Mouse (Mus musculus) erythroid progenitor cell, adult 5-6 weeks (primary cell): ENCODE measurements around the gene Snrpa1. TPM values are rescaled to one million over a fixed set of nuclear protein-coding genes. Genes with fewer than 3 reads are reported as not detected.

Experiments used
- ATAC-seq: replicated peaks from 2 replicates; pipeline ENCODE4 v1.8.0; 2016; ENCODE audit warnings: moderate number of reproducible peaks, mild to moderate bottlenecking, moderate TSS enrichment, inconsistent platforms; ENCODE audit not compliant: poor library complexity, low FRiP score, severe bottlenecking
- total RNA-seq, 2 experiments: library from RNA; stranded (forward) in 1 of 2; stranded (reverse) in 1 of 2; fragments of 150-400 nt in 1 of 2; fragments of 186-747, 209-891 nt in 1 of 2; gene quantifications; 2 replicates each; pipeline versions ENCODE4 v1.2.3 to v1.2.4; 2015 to 2017; ENCODE audit warnings: low replicate concordance in 2 of 2

Snrpa1 gene
- total RNA-seq, 2 experiments from 2014 or later, result 16.9 to 45.3 TPM

GRCm38 (mm10) chr7:66109855-66110635, 51.2 kb downstream of the Snrpa1 start:
- ATAC-seq, result peak; percentile 50

GRCm38 (mm10) chr7:66110636-66111112, 51.9 kb downstream of the Snrpa1 start:
- peak; percentile 47 for ATAC-seq

GRCm38 (mm10) chr7:66111211-66111610, 52.4 kb downstream of the Snrpa1 start:
- no peak for ATAC-seq

GRCm38 (mm10) chr7:66113561-66113960, 54.8 kb downstream of the Snrpa1 start:
- no peak for ATAC-seq

- ATAC-seq, result no peak
Observed at GRCm38 (mm10) chr7:66115821-66116343, 57.1 kb downstream of the Snrpa1 start.

- ATAC-seq, result no peak
Observed at GRCm38 (mm10) chr7:66116906-66117482, 58.2 kb downstream of the Snrpa1 start.

- no peak for ATAC-seq
Observed at GRCm38 (mm10) chr7:66118046-66118445, 59.2 kb downstream of the Snrpa1 start.

GRCm38 (mm10) chr7:66118796-66119195, 60.0 kb downstream of the Snrpa1 start:
- no peak for ATAC-seq

- ATAC-seq, result no peak
Observed at GRCm38 (mm10) chr7:66120139-66120538, 61.3 kb downstream of the Snrpa1 start.

GRCm38 (mm10) chr7:66120702-66121396, 62.0 kb downstream of the Snrpa1 start:
- ATAC-seq, result no peak

Other genes with a start within 250 kb of the Snrpa1 start
- gene Pcsk6, start 197.3 kb upstream of the Snrpa1 start, total RNA-seq (2015; ENCODE audit: low replicate concordance), result not detected in 2 replicates
- not detected in 2 replicates for gene Pcsk6, start 197.3 kb upstream of the Snrpa1 start, total RNA-seq (2017; ENCODE audit: low replicate concordance)
- gene Gm45213, start 15.4 kb upstream of the Snrpa1 start, total RNA-seq (2015; ENCODE audit: low replicate concordance), result not detected in 2 replicates
- not detected in 2 replicates for gene Gm45213, start 15.4 kb upstream of the Snrpa1 start, total RNA-seq (2017; ENCODE audit: low replicate concordance)
- gene Selenos, start 20.6 kb downstream of the Snrpa1 start, total RNA-seq (2015; ENCODE audit: low replicate concordance), result 22.6 and 27.0 TPM in 2 replicates
- gene Selenos, start 20.6 kb downstream of the Snrpa1 start, total RNA-seq (2017; ENCODE audit: low replicate concordance), result 17.5 and 18.9 TPM in 2 replicates
- 7.6 and 10.1 TPM in 2 replicates for gene Chsy1, start 50.5 kb downstream of the Snrpa1 start, total RNA-seq (2015; ENCODE audit: low replicate concordance)
- gene Chsy1, start 50.5 kb downstream of the Snrpa1 start, total RNA-seq (2017; ENCODE audit: low replicate concordance), result 9.9 and 15.3 TPM in 2 replicates